Mouse (Mus musculus) left cerebral cortex, adult 9 months (tissue): ENCODE data around the gene Lclat1.
A peak's percentile ranks its signal among the peaks of the same experiment; 100 is the strongest.
"Not testable (repeated sequence)": the region's sequence is repeated elsewhere in the genome, so short reads cannot be mapped to it uniquely, and the experiment has no call there.

Experiments used
- DNase-seq, 2 experiments: peaks; one replicate each; pipeline ENCODE4 v3.0.0; 2022; ENCODE audit warnings: low spot score in 2 of 2

Lclat1 gene

GRCm38 (mm10) chr17:73271797-73272600 lies 164.2 kb downstream of the Lclat1 start:
- DNase-seq: peak; percentile 87 to 89

GRCm38 (mm10) chr17:73273809-73274208 lies 166.0 kb downstream of the Lclat1 start:
- no peak for DNase-seq

GRCm38 (mm10) chr17:73275066-73275465 lies 167.3 kb downstream of the Lclat1 start:
- DNase-seq: no peak

- DNase-seq: no peak
Observed at GRCm38 (mm10) chr17:73277770-73278169, 170.0 kb downstream of the Lclat1 start.

GRCm38 (mm10) chr17:73282702-73283101 lies 174.9 kb downstream of the Lclat1 start:
- not testable (repeated sequence) for DNase-seq

GRCm38 (mm10) chr17:73284301-73284700 lies 176.5 kb downstream of the Lclat1 start:
- DNase-seq: no peak
